Mouse (Mus musculus) myocyte (in vitro differentiated cells): Measurements from ENCODE around the gene Bcas3. TPM values are rescaled to one million over a fixed set of nuclear protein-coding genes. Genes with fewer than 3 reads are reported as not detected.

ENCODE experiments used
- H3K27me3 ChIP-seq: one replicate; pipeline ENCODE4 v1.6.1; 2011; ENCODE audit not compliant: control insufficient read depth, insufficient read depth, insufficient read length
- H3K36me3 ChIP-seq: one replicate; pipeline ENCODE4 v1.6.1; 2011; ENCODE audit not compliant: control insufficient read depth, insufficient read depth
- H3K4me2 ChIP-seq: one replicate; pipeline ENCODE4 v1.6.1; 2011; ENCODE audit warnings: low read depth, control low read depth
- H3K4me3 ChIP-seq: one replicate; pipeline ENCODE4 v1.5.1; 2011; ENCODE audit warnings: mild to moderate bottlenecking, control low read depth, moderate library complexity
- H3K79me2 ChIP-seq: one replicate; pipeline ENCODE4 v1.6.1; 2011; ENCODE audit not compliant: control insufficient read depth, insufficient read depth
- H3ac ChIP-seq: one replicate; pipeline ENCODE4 v1.6.1; 2011; ENCODE audit not compliant: control insufficient read depth, insufficient read length
- CEBPB ChIP-seq: IDR thresholded peaks from 2 replicates; pipeline ENCODE4 v1.6.1; 2011; ENCODE audit warnings: mild to moderate bottlenecking, moderate library complexity; ENCODE audit not compliant: poor library complexity, insufficient read depth, severe bottlenecking
- E2F4 ChIP-seq: IDR thresholded peaks from one replicate; pipeline ENCODE4 v1.6.1; 2011; ENCODE audit warnings: mild to moderate bottlenecking, control low read depth, moderate library complexity; ENCODE audit not compliant: insufficient read depth
- MAX ChIP-seq: IDR thresholded peaks from one replicate; pipeline ENCODE4 v1.6.1; 2011; ENCODE audit warnings: low read depth, mild to moderate bottlenecking, control low read depth
- MYOD1 ChIP-seq, 3 experiments: IDR thresholded peaks; one replicate each; pipeline ENCODE4 v1.6.1; 2011; ENCODE audit warnings: control low read depth in 2 of 3, low read depth in 2 of 3, mild to moderate bottlenecking in 2 of 3, moderate library complexity in 1 of 3; ENCODE audit not compliant: insufficient read length in 2 of 3, control insufficient read depth in 1 of 3
- MYOG ChIP-seq, 3 experiments: IDR thresholded peaks; one replicate each; pipeline ENCODE4 v1.6.1; 2011; ENCODE audit warnings: control low read depth in 2 of 3, low read depth in 2 of 3, mild to moderate bottlenecking in 2 of 3; ENCODE audit not compliant: insufficient read length in 2 of 3, control insufficient read depth in 1 of 3, insufficient read depth in 1 of 3
- POLR2A ChIP-seq: IDR thresholded peaks from one replicate; pipeline ENCODE4 v1.6.1; 2011; ENCODE audit warnings: low read depth, mild to moderate bottlenecking, control low read depth, moderate library complexity; ENCODE audit not compliant: insufficient read length
- POLR2AphosphoS2 ChIP-seq: IDR thresholded peaks from one replicate; pipeline ENCODE4 v1.6.1; 2011; ENCODE audit warnings: low read depth, control low read depth; ENCODE audit not compliant: insufficient read length
- REST ChIP-seq: IDR thresholded peaks from one replicate; pipeline ENCODE4 v1.6.1; 2011; ENCODE audit warnings: mild to moderate bottlenecking, control low read depth, moderate library complexity; ENCODE audit not compliant: insufficient read depth, insufficient read length
- SRF ChIP-seq: IDR thresholded peaks from one replicate; pipeline ENCODE4 v1.6.1; 2011; ENCODE audit warnings: low read depth; ENCODE audit not compliant: control insufficient read depth, insufficient read length
- TCF12 ChIP-seq: IDR thresholded peaks from one replicate; pipeline ENCODE4 v1.6.1; 2011; ENCODE audit warnings: mild to moderate bottlenecking, control low read depth; ENCODE audit not compliant: poor library complexity, insufficient read depth, severe bottlenecking
- TCF3 ChIP-seq: IDR thresholded peaks from one replicate; pipeline ENCODE4 v1.6.1; 2011; ENCODE audit warnings: low read depth, control low read depth; ENCODE audit not compliant: insufficient read length
- USF1 ChIP-seq: IDR thresholded peaks from one replicate; pipeline ENCODE4 v1.6.1; 2011; ENCODE audit warnings: low read depth, mild to moderate bottlenecking, control low read depth, moderate library complexity
- polyA plus RNA-seq: library from polyadenylated mRNA; unstranded; fragments of >200 nt; fragmentation: generic; extraction: Trizol; gene quantifications from one replicate; pipeline ENCODE4 v1.2.1, GENCODE M21; 2012; ENCODE audit warnings: missing spikeins

Bcas3 gene
- polyA plus RNA-seq, 1 experiment = 30.1 TPM

DNA sequence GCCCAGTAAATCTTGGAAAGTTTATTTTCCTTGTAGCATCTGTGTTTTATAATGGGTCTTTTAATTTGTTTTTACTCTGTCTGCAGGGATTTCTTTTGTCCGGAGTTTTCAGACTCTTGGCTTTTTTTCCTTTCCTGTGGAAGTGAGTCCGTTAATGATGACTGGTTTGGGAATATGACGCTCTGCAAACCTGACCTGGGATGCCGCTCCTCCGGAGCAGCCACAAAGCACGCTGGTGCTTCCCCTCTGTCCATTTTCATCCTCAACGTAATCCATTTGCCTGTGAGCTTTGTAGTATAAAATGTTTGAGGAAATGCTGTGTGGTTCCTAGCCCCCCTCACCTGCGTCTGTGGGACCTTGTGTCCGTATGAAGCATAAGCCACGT lies 172.5 kb downstream of the Bcas3 start:
- Histone ChIP-seq H3K27me3 (no peaks in the 10 kb centered on the region), H3K36me3 (no peaks in the 10 kb centered on the region), H3K4me2 (no peak overlapping the region), H3ac (no peak overlapping the region), H3K4me3 (no peak overlapping the region), H3K79me2 (no peaks in the 10 kb centered on the region)
- TF ChIP-seq TCF12 (no peak), MYOD1 (IDR thresholded peaks at IDR 0.05; ENCODE audit: control insufficient read depth in 1 of 3, insufficient read length in 2 of 3, low read depth in 2 of 3) (no peak), REST (no peak), USF1 (no peak), POLR2AphosphoS2 (no peak), MAX (no peak), MYOG (IDR thresholded peaks at IDR 0.05; ENCODE audit: control insufficient read depth in 1 of 3, insufficient read depth in 1 of 3, insufficient read length in 2 of 3, low read depth in 2 of 3) (no peak), POLR2A (no peak), TCF3 (no peak), E2F4 (no peak), CEBPB (no peak), SRF (no peak)

DNA sequence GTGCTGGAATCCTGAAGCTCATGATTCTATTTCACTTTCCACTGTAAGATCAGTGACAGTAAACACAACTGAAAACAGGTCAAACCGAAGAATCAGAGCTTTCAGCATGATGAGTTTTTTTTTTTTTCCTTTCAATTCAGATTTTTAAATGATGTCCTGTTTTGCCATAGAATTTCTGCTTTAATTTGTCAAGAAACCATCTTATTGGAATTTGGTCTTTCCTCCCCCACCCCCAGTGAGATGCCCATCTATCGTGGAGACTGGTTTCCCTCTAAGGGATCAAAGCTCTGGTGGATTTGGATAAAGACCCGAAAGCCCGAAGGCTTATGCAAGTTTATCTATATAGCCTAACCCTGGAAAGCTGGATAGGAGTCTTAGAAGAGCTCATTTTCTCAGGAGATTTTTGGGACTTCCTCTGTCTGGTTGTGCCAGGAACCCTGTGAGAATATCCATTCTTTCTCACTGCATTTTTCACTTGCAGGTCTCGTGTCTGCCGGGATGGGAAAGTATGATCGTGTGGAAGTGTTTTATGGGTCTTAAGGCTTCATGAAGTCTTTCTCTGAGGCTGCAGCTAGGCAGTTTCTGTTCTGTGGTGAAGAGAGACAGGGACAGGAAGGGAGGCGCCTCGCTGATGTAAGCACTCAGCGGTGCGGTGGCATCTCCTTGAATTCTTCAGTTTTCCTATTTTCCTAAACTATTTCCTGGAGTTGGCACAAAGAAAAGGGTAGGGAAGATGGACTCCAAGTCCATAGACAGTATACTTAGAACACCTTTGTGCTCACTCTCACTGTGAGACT lies 173.2 kb downstream of the Bcas3 start:
- H3K36me3 ChIP-seq = no peaks in the 10 kb centered on the region
- TF ChIP-seq CEBPB (no peak), REST (no peak), MAX (no peak), MYOD1 (IDR thresholded peaks at IDR 0.05; ENCODE audit: control insufficient read depth in 1 of 3, insufficient read length in 2 of 3, low read depth in 2 of 3) (no peak), E2F4 (no peak), MYOG (IDR thresholded peaks at IDR 0.05; ENCODE audit: control insufficient read depth in 1 of 3, insufficient read depth in 1 of 3, insufficient read length in 2 of 3, low read depth in 2 of 3) (no peak), SRF (no peak), TCF3 (no peak), TCF12 (no peak), POLR2A (no peak), USF1 (no peak), POLR2AphosphoS2 (no peak)

DNA sequence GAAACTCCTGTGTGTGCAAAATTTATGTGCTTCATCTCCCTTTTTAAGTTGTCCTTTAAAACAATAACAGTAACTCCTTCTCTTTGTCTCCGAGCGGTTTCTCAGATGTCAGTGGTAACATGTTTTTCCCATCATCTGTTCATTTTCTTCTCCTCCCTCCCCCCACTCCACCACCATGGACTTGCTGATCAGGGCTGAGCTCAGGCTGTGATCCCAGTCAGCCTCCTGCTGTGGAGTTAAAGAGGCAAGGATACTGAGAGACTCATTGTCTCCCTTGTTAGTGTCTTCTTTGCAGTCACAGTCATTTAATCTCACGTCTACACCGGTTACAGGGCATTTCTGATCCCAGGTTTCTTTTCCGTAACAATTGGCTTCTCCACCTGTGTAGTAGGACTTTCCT lies 174.3 kb downstream of the Bcas3 start:
- Histone ChIP-seq H3K36me3 (no peaks in the 10 kb centered on the region), H3K4me3 (no peak overlapping the region), H3ac (no peak overlapping the region), H3K4me2 (no peak overlapping the region), H3K79me2 (no peaks in the 10 kb centered on the region), H3K27me3 (no peaks in the 10 kb centered on the region)
- TF ChIP-seq TCF12 (no peak), REST (no peak), E2F4 (no peak), POLR2A (no peak), USF1 (no peak), MYOD1 (IDR thresholded peaks at IDR 0.05; ENCODE audit: control insufficient read depth in 1 of 3, insufficient read length in 2 of 3, low read depth in 2 of 3) (no peak), TCF3 (no peak), SRF (no peak), POLR2AphosphoS2 (no peak), MYOG (IDR thresholded peaks at IDR 0.05; ENCODE audit: control insufficient read depth in 1 of 3, insufficient read depth in 1 of 3, insufficient read length in 2 of 3, low read depth in 2 of 3) (no peak), MAX (no peak), CEBPB (no peak)

More for the DNA sequence above, 173.2 kb downstream of the Bcas3 start:
- H3K4me2 ChIP-seq = no peak overlapping the region
- H3K4me3 ChIP-seq = no peak overlapping the region
- no peaks in the 10 kb centered on the region for H3K27me3 ChIP-seq
- no peaks in the 10 kb centered on the region for H3K79me2 ChIP-seq
- no peak overlapping the region for H3ac ChIP-seq

DNA sequence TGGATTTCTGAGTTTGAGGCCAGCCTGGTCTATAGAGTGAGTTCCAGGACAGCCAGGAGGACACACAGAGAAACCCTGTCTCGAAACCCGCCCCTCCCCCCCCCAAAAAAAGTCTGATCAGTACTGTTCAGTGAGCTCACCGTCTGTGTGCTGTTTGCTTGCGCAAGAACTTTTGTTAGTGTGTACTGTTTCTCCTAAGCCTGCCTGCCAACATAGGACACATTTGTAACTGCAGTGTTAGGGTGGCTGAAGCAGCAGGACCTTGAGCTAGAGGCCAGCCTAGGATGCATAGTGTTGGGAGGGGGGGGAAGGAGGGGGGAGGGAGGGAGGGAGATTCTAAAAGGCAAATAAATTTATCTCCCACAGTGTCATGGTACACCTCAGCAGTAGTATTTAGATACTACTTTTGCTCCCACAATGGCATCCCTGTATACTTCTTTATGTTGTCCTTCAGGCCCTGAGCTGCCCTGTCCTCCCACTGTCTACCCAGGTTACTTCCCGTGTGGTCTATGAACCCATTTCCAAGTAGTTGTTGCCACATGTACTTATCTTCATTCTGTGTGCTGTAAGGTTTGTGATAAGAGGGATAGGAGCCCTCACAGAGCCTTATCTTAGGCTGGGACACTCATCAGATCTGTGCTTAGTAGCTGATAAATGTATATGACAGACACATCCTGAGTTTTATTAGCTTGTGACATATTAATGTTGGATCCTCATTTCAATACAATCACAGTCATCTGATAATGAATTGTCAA lies 176.7 kb downstream of the Bcas3 start:
- Histone ChIP-seq H3K79me2 (no peaks in the 10 kb centered on the region), H3ac (no peak overlapping the region), H3K4me3 (no peak overlapping the region), H3K36me3 (no peaks in the 10 kb centered on the region), H3K4me2 (no peak overlapping the region), H3K27me3 (no peaks in the 10 kb centered on the region)
- TF ChIP-seq MAX = no peak
- 0 out of 2 replicates have a peak, but pooled peaks have one; percentile 12 for TF ChIP-seq CEBPB
